Mouse (Mus musculus): Measurements from ENCODE around the gene 1700066M21Rik. TPM values are rescaled to one million over a fixed set of nuclear protein-coding genes. Genes with fewer than 3 reads are reported as not detected.

1700066M21Rik gene
- total and polyA plus RNA-seq, 3 experiments: 9.9 to 11.7 TPM; not detected in 1

- Histone ChIP-seq H3K9me3 (replicated peaks; ENCODE audit: insufficient read depth, low read length) (no peaks in the 10 kb centered on the region), H3K4me3 (ENCODE audit: control insufficient read depth in 1 of 2, insufficient read depth in 1 of 2, low read depth in 2 of 2, low read length in 2 of 2) (no peak overlapping the region), H3K9ac (ENCODE audit: control insufficient read depth, low read depth, low read length, poor library complexity, severe bottlenecking) (no peak overlapping the region), H3K36me3 (ENCODE audit: control insufficient read depth in 1 of 2, insufficient read depth in 2 of 2, low read length in 2 of 2) (peaks cover 0 to 3% of the 10 kb centered on the region in 2 experiments; a peak in 2 of 4 replicates), H3K27me3 (ENCODE audit: control insufficient read depth in 1 of 2, insufficient read depth in 2 of 2, low read length in 2 of 2) (no peaks in the 10 kb centered on the region), H3K4me1 (ENCODE audit: control insufficient read depth in 1 of 2, insufficient read depth in 2 of 2, low read length in 2 of 2) (no peaks in the 10 kb centered on the region), H3K27ac (ENCODE audit: control insufficient read depth, low read depth, low read length) (no peak overlapping the region), H3K79me2 (ENCODE audit: control insufficient read depth, insufficient read depth, low read length, poor library complexity) (no peaks in the 10 kb centered on the region)
- TF ChIP-seq E2F4 (IDR thresholded peaks at IDR 0.05; ENCODE audit: borderline replicate concordance, low read depth, low read length) (no peak), SIN3A (IDR thresholded peaks at IDR 0.05; ENCODE audit: low read length) (no peak), MYC (IDR thresholded peaks at IDR 0.05; ENCODE audit: low read depth, low read length) (no peak), HCFC1 (IDR thresholded peaks at IDR 0.05; ENCODE audit: low read depth, low read length) (no peak), POLR2AphosphoS5 (IDR thresholded peaks at IDR 0.05; ENCODE audit: borderline replicate concordance, low read depth, low read length) (no peak), SMC3 (IDR thresholded peaks at IDR 0.05; ENCODE audit: low read depth, low read length) (no peak), JUND (IDR thresholded peaks at IDR 0.05; ENCODE audit: low read depth, low read length) (no peak), MAX (IDR thresholded peaks at IDR 0.05; ENCODE audit: low read length) (no peak), ZMIZ1 (IDR thresholded peaks at IDR 0.05; ENCODE audit: low read depth, low read length) (no peak), KAT2A (conservative IDR thresholded peaks at IDR 0.05; ENCODE audit: low read depth, low read length) (no peak), EP300 (IDR thresholded peaks at IDR 0.05; ENCODE audit: low read depth in 1 of 2, low read length in 2 of 2) (no peak), ETS1 (IDR thresholded peaks at IDR 0.05; ENCODE audit: low read depth, low read length) (no peak), CHD2 (IDR thresholded peaks at IDR 0.05; ENCODE audit: low read length) (no peak), ZC3H11A (IDR thresholded peaks at IDR 0.05; ENCODE audit: low read depth, low read length) (no peak), MAZ (IDR thresholded peaks at IDR 0.05; ENCODE audit: low read depth, low read length) (no peak), GABPA (IDR thresholded peaks at IDR 0.05; ENCODE audit: low read depth, low read length) (no peak), CTCF (IDR thresholded peaks at IDR 0.05 in 2 of 3, conservative IDR thresholded peaks at IDR 0.05 in 1 of 3; ENCODE audit: control insufficient read depth in 1 of 3, insufficient read depth in 1 of 3, low read depth in 2 of 3, low read length in 3 of 3, poor library complexity in 1 of 3, severe bottlenecking in 1 of 3) (no peak), MYB (IDR thresholded peaks at IDR 0.05; ENCODE audit: low read depth, low read length) (no peak), MAFK (IDR thresholded peaks at IDR 0.05; ENCODE audit: borderline replicate concordance, low read depth, low read length) (no peak), MEF2A (IDR thresholded peaks at IDR 0.05; ENCODE audit: extremely low read depth, insufficient replicate concordance, low read depth, low read length, poor library complexity, severe bottlenecking) (no peak)
- no peak for DNase-seq (ENCODE audit: low read depth, low spot score)
Observed at GRCm38 (mm10) chr1:57390993-57391790, 13.8 kb downstream of the 1700066M21Rik start.

- Histone ChIP-seq H3K9ac (ENCODE audit: control insufficient read depth, low read depth, low read length, poor library complexity, severe bottlenecking) (no peak overlapping the region), H3K4me1 (ENCODE audit: control insufficient read depth in 1 of 2, insufficient read depth in 2 of 2, low read length in 2 of 2) (no peaks in the 10 kb centered on the region), H3K4me3 (ENCODE audit: control insufficient read depth in 1 of 2, insufficient read depth in 1 of 2, low read depth in 2 of 2, low read length in 2 of 2) (no peak overlapping the region), H3K36me3 (ENCODE audit: control insufficient read depth in 1 of 2, insufficient read depth in 2 of 2, low read length in 2 of 2) (peaks cover 0 to 6% of the 10 kb centered on the region in 2 experiments; a peak in 2 of 4 replicates), H3K79me2 (ENCODE audit: control insufficient read depth, insufficient read depth, low read length, poor library complexity) (no peaks in the 10 kb centered on the region), H3K27me3 (ENCODE audit: control insufficient read depth in 1 of 2, insufficient read depth in 2 of 2, low read length in 2 of 2) (no peaks in the 10 kb centered on the region), H3K9me3 (replicated peaks; ENCODE audit: insufficient read depth, low read length) (no peaks in the 10 kb centered on the region), H3K27ac (ENCODE audit: control insufficient read depth, low read depth, low read length) (no peak overlapping the region)
- DNase-seq (ENCODE audit: low read depth, low spot score): no peak
- TF ChIP-seq EP300 (IDR thresholded peaks at IDR 0.05; ENCODE audit: low read depth in 1 of 2, low read length in 2 of 2): no peak
- TF ChIP-seq MYC (IDR thresholded peaks at IDR 0.05; ENCODE audit: low read depth, low read length): no peak
- TF ChIP-seq MXI1 (IDR thresholded peaks at IDR 0.05; ENCODE audit: low read depth, low read length): no peak
- TF ChIP-seq HCFC1 (IDR thresholded peaks at IDR 0.05; ENCODE audit: low read depth, low read length): no peak
- TF ChIP-seq SIN3A (IDR thresholded peaks at IDR 0.05; ENCODE audit: low read length): no peak
- no peak for TF ChIP-seq MAX (IDR thresholded peaks at IDR 0.05; ENCODE audit: low read length)
- no peak for TF ChIP-seq POLR2AphosphoS5 (IDR thresholded peaks at IDR 0.05; ENCODE audit: borderline replicate concordance, low read depth, low read length)
- no peak for TF ChIP-seq CHD1 (IDR thresholded peaks at IDR 0.05; ENCODE audit: low read depth, low read length)
- no peak for TF ChIP-seq USF1 (IDR thresholded peaks at IDR 0.05; ENCODE audit: low read depth, low read length)
- TF ChIP-seq ZKSCAN1 (IDR thresholded peaks at IDR 0.05; ENCODE audit: low read depth, low read length): no peak
- no peak for TF ChIP-seq POLR2AphosphoS2 (IDR thresholded peaks at IDR 0.05; ENCODE audit: low read length)
- TF ChIP-seq ELF1 (IDR thresholded peaks at IDR 0.05; ENCODE audit: low read depth, low read length): no peak
- TF ChIP-seq ETS1 (IDR thresholded peaks at IDR 0.05; ENCODE audit: low read depth, low read length): no peak
Observed at GRCm38 (mm10) chr1:57392417-57392816, 15.0 kb downstream of the 1700066M21Rik start.
